Mouse (Mus musculus): Measurements from ENCODE around the gene Olfr615. TPM values are rescaled to one million over a fixed set of nuclear protein-coding genes. Genes with fewer than 3 reads are reported as not detected.

Olfr615 gene
- not detected in 2 replicates for polyA plus RNA-seq (2015; fragmentation: Nextera tagmentation; extraction: Ambion mirVana)

DNA sequence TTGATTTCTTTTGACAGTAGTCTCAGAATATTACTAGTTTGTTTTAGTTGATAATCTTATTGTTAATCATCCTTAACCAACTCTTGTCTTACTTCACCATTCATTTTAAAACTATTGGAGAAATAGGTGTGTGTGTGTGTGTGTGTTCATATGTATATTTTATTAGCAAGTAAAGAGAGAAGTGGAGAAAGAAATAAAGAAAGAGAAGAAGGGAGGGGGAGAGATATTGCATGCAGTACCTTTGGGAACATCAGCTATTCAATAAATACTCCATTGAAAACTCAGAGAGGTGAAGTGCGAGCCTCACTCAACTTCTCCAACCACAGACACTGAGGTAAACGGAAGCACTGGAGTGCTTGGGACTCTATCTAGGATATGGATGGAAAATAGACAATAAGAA lies at the start of gene Olfr615:
Olfr615 (plus strand) TSS at position 301 of the 400 bp plus-strand sequence.

DNA sequence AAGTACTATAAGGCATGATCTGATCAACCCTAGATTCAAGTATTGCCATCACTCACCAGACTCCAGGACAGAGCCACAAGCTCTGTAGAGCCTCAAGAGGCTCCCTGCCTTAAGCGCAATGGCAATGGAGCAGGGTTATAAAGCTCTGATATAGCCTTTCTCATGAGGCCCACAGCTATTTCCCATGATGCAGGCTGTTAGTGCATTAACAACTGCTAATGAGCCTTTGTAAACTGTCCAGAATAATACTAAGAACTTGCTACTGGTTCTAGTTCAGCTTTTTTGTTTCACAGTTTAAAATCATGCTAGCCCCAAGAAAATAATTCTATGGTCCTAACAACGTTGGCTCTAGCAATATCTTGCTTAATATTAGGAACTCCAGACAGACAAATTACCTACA lies 43.9 kb upstream of the Olfr615 start, which contains the start of gene Olfr610:
Olfr610 (minus strand) TSS at position 101 of the 400 bp plus-strand sequence.

GRCm38 (mm10) chr7:103520746-103521145 lies 35.1 kb upstream of the Olfr615 start, which contains the start of gene Olfr611:
Gene Olfr611 (minus strand): TSS chr7:103520846.

GRCm38 (mm10) chr7:103542617-103543016 lies 13.3 kb upstream of the Olfr615 start, which contains the start of gene Olfr612:
Gene Olfr612 (minus strand): TSS chr7:103542717.

DNA sequence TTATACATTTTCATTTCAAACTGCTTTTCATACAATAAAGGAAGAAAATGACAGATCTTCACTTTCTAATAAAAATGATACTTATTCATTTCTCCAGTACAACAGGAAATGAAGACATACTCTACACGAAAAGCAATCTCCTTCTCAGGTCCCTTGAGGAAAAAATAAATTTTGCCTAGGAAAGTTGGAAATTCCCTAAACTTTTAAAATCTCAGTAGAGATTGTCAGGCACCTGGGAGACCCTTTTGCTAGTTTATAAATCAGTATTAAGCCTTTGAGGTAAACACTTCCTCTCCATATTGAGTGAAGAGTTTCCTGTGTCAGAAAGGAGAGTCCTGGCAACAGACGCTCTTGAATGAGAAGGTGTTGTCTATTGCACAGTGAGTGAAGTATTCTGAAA lies 8.1 kb upstream of the Olfr615 start, which contains the start of gene Olfr613:
Olfr613 (plus strand) TSS at position 301 of the 400 bp plus-strand sequence.

GRCm38 (mm10) chr7:103569043-103569442 lies 13.2 kb downstream of the Olfr615 start, which contains the start of gene Olfr616:
Gene Olfr616 (minus strand): TSS chr7:103569143.

DNA sequence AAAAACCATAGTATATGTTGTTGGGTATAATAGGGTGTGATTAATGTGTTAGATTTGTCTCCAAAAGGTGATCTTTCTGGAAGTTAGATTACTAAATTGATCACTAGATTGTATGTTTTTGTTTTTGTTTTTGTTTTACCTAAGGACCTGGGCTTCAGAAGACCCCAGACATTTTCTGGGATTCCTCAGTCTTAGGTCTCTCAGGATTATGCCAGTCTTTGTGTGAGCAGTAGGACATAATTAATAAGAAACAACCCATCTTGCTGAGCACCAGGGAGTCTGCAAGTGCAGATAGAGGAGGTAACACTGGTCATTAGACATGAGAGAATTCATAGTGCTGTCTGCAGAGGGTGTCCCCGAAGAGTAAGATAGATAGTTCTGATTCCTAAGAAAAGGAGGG lies 16.9 kb downstream of the Olfr615 start, which contains the start of gene Olfr617:
Olfr617 (plus strand) TSS at position 301 of the 400 bp plus-strand sequence.

GRCm38 (mm10) chr7:103589803-103590202 lies 33.9 kb downstream of the Olfr615 start, which contains the start of gene Olfr618:
Gene Olfr618 (plus strand): TSS chr7:103590103.

DNA sequence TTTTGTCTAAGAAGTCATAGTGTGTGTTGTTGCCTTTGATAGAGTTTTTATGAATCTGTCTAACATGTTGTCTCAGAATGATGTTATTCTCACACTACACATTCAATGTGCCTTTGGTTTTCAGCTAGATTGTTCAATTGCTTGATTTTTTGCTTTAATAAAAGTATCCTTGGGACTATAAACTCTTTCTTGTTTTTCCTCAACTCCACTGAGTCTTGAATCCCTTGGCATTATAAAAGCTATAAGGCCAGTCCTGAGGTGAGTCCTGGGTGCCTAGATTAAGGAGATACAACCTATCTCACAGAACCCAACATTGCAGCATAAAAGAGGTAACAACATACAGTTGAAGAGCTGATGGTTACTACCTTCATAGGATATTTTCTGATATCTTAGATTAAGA lies 44.4 kb downstream of the Olfr615 start, which contains the start of gene Olfr619:
Olfr619 (plus strand) TSS at position 301 of the 400 bp plus-strand sequence.

DNA sequence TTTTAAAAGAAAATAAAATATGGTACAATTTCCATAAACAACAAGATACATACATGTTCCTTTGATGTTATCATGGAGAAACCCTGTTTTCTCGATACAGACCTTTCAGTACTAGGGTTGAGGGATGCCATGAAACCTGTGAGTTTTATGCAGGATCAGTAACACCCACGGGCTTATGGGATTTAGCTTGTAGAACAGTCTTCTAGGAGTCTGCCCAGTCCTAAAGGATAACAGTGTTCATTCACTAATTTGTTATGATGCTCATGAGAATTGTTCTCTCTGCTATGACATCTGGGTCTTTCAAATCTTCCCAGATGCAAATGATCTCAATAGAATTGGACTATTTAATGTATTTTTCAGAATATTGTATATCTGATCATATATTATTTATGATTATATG lies 56.6 kb downstream of the Olfr615 start, which contains the start of gene Olfr620:
Olfr620 (minus strand) TSS at position 101 of the 400 bp plus-strand sequence.

Small RNAs within 50 kb of the gene (microRNA-seq; reads per million reads assigned to microRNA genes)
- gene Gm26506 (ENCODE audit: borderline replicate concordance, insufficient number of aligned reads) = not detected

Other genes with a start within 250 kb of the Olfr615 start
- not detected in 2 replicates for gene Olfr597, start 239.8 kb upstream of the Olfr615 start, polyA plus RNA-seq (2015; fragmentation: Nextera tagmentation; extraction: Ambion mirVana)
- gene Olfr598, start 232.5 kb upstream of the Olfr615 start, polyA plus RNA-seq (2015; fragmentation: Nextera tagmentation; extraction: Ambion mirVana) = not detected in 2 replicates
- not detected in 2 replicates for gene Olfr599, start 220.2 kb upstream of the Olfr615 start, polyA plus RNA-seq (2015; fragmentation: Nextera tagmentation; extraction: Ambion mirVana)
- gene Olfr600, start 206.4 kb upstream of the Olfr615 start, polyA plus RNA-seq (2015; fragmentation: Nextera tagmentation; extraction: Ambion mirVana) = not detected in 2 replicates
- gene Olfr601, start 193.4 kb upstream of the Olfr615 start, polyA plus RNA-seq (2015; fragmentation: Nextera tagmentation; extraction: Ambion mirVana) = not detected in 2 replicates
- gene Olfr603, start 169.9 kb upstream of the Olfr615 start, polyA plus RNA-seq (2015; fragmentation: Nextera tagmentation; extraction: Ambion mirVana) = not detected in 2 replicates
- not detected in 2 replicates for gene Usp17lc, start 141.0 kb upstream of the Olfr615 start, polyA plus RNA-seq (2015; fragmentation: Nextera tagmentation; extraction: Ambion mirVana)
- gene Olfr605, start 110.6 kb upstream of the Olfr615 start, polyA plus RNA-seq (2015; fragmentation: Nextera tagmentation; extraction: Ambion mirVana) = not detected in 2 replicates
- gene Olfr606, start 107.0 kb upstream of the Olfr615 start, polyA plus RNA-seq (2015; fragmentation: Nextera tagmentation; extraction: Ambion mirVana) = not detected in 2 replicates
- not detected in 2 replicates for gene Olfr607, start 91.9 kb upstream of the Olfr615 start, polyA plus RNA-seq (2015; fragmentation: Nextera tagmentation; extraction: Ambion mirVana)
- not detected in 2 replicates for gene Olfr608, start 86.2 kb upstream of the Olfr615 start, polyA plus RNA-seq (2015; fragmentation: Nextera tagmentation; extraction: Ambion mirVana)
- gene Olfr609, start 58.0 kb upstream of the Olfr615 start, polyA plus RNA-seq (2015; fragmentation: Nextera tagmentation; extraction: Ambion mirVana) = not detected in 2 replicates
- gene Olfr610, start 44.0 kb upstream of the Olfr615 start, polyA plus RNA-seq (2015; fragmentation: Nextera tagmentation; extraction: Ambion mirVana) = not detected in 2 replicates
- not detected in 2 replicates for gene Olfr611, start 35.2 kb upstream of the Olfr615 start, polyA plus RNA-seq (2015; fragmentation: Nextera tagmentation; extraction: Ambion mirVana)
- not detected in 2 replicates for gene Olfr612, start 13.4 kb upstream of the Olfr615 start, polyA plus RNA-seq (2015; fragmentation: Nextera tagmentation; extraction: Ambion mirVana)
- not detected in 2 replicates for gene Olfr613, start 8.0 kb upstream of the Olfr615 start, polyA plus RNA-seq (2015; fragmentation: Nextera tagmentation; extraction: Ambion mirVana)
- not detected in 2 replicates for gene Olfr616, start 13.1 kb downstream of the Olfr615 start, polyA plus RNA-seq (2015; fragmentation: Nextera tagmentation; extraction: Ambion mirVana)
- gene Olfr617, start 17.0 kb downstream of the Olfr615 start, polyA plus RNA-seq (2015; fragmentation: Nextera tagmentation; extraction: Ambion mirVana) = not detected in 2 replicates
- not detected in 2 replicates for gene Olfr618, start 34.0 kb downstream of the Olfr615 start, polyA plus RNA-seq (2015; fragmentation: Nextera tagmentation; extraction: Ambion mirVana)
- gene Olfr619, start 44.5 kb downstream of the Olfr615 start, polyA plus RNA-seq (2015; fragmentation: Nextera tagmentation; extraction: Ambion mirVana) = not detected in 2 replicates
- not detected in 2 replicates for gene Olfr620, start 56.5 kb downstream of the Olfr615 start, polyA plus RNA-seq (2015; fragmentation: Nextera tagmentation; extraction: Ambion mirVana)
- not detected in 2 replicates for gene Olfr622, start 86.6 kb downstream of the Olfr615 start, polyA plus RNA-seq (2015; fragmentation: Nextera tagmentation; extraction: Ambion mirVana)
- gene Olfr623, start 107.6 kb downstream of the Olfr615 start, polyA plus RNA-seq (2015; fragmentation: Nextera tagmentation; extraction: Ambion mirVana) = not detected in 2 replicates
- 0.06 TPM in 1 of 2 replicates, not detected in the other for gene Olfr624, start 115.1 kb downstream of the Olfr615 start, polyA plus RNA-seq (2015; fragmentation: Nextera tagmentation; extraction: Ambion mirVana)
- gene Olfr625-ps1, start 126.6 kb downstream of the Olfr615 start, polyA plus RNA-seq (2015; fragmentation: Nextera tagmentation; extraction: Ambion mirVana) = not detected in 2 replicates
- gene Olfr243, start 158.6 kb downstream of the Olfr615 start, polyA plus RNA-seq (2015; fragmentation: Nextera tagmentation; extraction: Ambion mirVana) = not detected in 2 replicates
- gene Olfr628, start 174.3 kb downstream of the Olfr615 start, polyA plus RNA-seq (2015; fragmentation: Nextera tagmentation; extraction: Ambion mirVana) = not detected in 2 replicates
- gene Olfr629, start 188.9 kb downstream of the Olfr615 start, polyA plus RNA-seq (2015; fragmentation: Nextera tagmentation; extraction: Ambion mirVana) = not detected in 2 replicates
- not detected in 2 replicates for gene Olfr630, start 201.3 kb downstream of the Olfr615 start, polyA plus RNA-seq (2015; fragmentation: Nextera tagmentation; extraction: Ambion mirVana)
- not detected in 2 replicates for gene Olfr69, start 215.5 kb downstream of the Olfr615 start, polyA plus RNA-seq (2015; fragmentation: Nextera tagmentation; extraction: Ambion mirVana)
- not detected in 2 replicates for gene Olfr68, start 223.6 kb downstream of the Olfr615 start, polyA plus RNA-seq (2015; fragmentation: Nextera tagmentation; extraction: Ambion mirVana)
- not detected in 2 replicates for gene Olfr67, start 235.7 kb downstream of the Olfr615 start, polyA plus RNA-seq (2015; fragmentation: Nextera tagmentation; extraction: Ambion mirVana)

All from adrenal gland, postnatal 0 days (tissue).